Mouse (Mus musculus) kidney, postnatal 25 days (tissue): ENCODE measurements around the gene Ydjc.
A peak's percentile ranks its signal among the peaks of the same experiment; 100 is the strongest.
"Not testable (repeated sequence)": the region's sequence is repeated elsewhere in the genome, so short reads cannot be mapped to it uniquely, and the experiment has no call there.

Experiments used
- DNase-seq, 2 experiments: peaks; one replicate each; pipeline ENCODE4 v3.0.0; 2021; ENCODE audit warnings: mixed read lengths in 2 of 2

Gene Ydjc

GRCm38 (mm10) chr16:17154346-17154745, 9.9 kb downstream of the Ydjc start:
- DNase-seq: peak in 1 of 2 experiments; percentile 16

GRCm38 (mm10) chr16:17165478-17165877, 21.1 kb downstream of the Ydjc start:
- DNase-seq: not testable (repeated sequence)

- DNase-seq: no peak
Observed at GRCm38 (mm10) chr16:17167179-17167578, 22.8 kb downstream of the Ydjc start.

GRCm38 (mm10) chr16:17168049-17168448, 23.6 kb downstream of the Ydjc start:
- no peak for DNase-seq

GRCm38 (mm10) chr16:17175765-17176164, 31.3 kb downstream of the Ydjc start:
- no peak for DNase-seq

- DNase-seq: no peak
Observed at GRCm38 (mm10) chr16:17177623-17178170, 33.3 kb downstream of the Ydjc start.

- no peak for DNase-seq
Observed at GRCm38 (mm10) chr16:17179706-17180105, 35.3 kb downstream of the Ydjc start.

GRCm38 (mm10) chr16:17181382-17181781, 37.0 kb downstream of the Ydjc start:
- no peak for DNase-seq

- no peak for DNase-seq
Observed at GRCm38 (mm10) chr16:17182136-17182535, 37.7 kb downstream of the Ydjc start.

- DNase-seq: no peak
Observed at GRCm38 (mm10) chr16:17183003-17183402, 38.6 kb downstream of the Ydjc start.

- DNase-seq: no peak
Observed at GRCm38 (mm10) chr16:17185475-17185874, 41.1 kb downstream of the Ydjc start.

GRCm38 (mm10) chr16:17193823-17194222, 49.4 kb downstream of the Ydjc start:
- DNase-seq: no peak

- no peak for DNase-seq
Observed at GRCm38 (mm10) chr16:17200121-17200952, 55.9 kb downstream of the Ydjc start.

- DNase-seq: peak; percentile 88 to 93
Observed at GRCm38 (mm10) chr16:17200953-17201707, 56.7 kb downstream of the Ydjc start.

- DNase-seq: no peak
Observed at GRCm38 (mm10) chr16:17201977-17202376, 57.6 kb downstream of the Ydjc start.

- DNase-seq: no peak
Observed at GRCm38 (mm10) chr16:17202549-17202948, 58.1 kb downstream of the Ydjc start, which contains the start of gene Ube2l3. Gene Ube2l3 (minus strand): TSS chr16:17202649.

- peak in 1 of 2 experiments; percentile 66 for DNase-seq
Observed at GRCm38 (mm10) chr16:17204990-17205389, 60.6 kb downstream of the Ydjc start.

GRCm38 (mm10) chr16:17208389-17209361, 64.3 kb downstream of the Ydjc start, which contains the start of gene Rimbp3:
Gene Rimbp3 (plus strand): TSS chr16:17208603.
- peak; percentile 84 to 88 for DNase-seq

GRCm38 (mm10) chr16:17209404-17209960, 65.1 kb downstream of the Ydjc start:
- DNase-seq: peak in 1 of 2 experiments; percentile 29
